Mouse (Mus musculus) megakaryocyte, embryonic 14.5 days (primary cell): ENCODE measurements around the gene 4930579F01Rik. TPM values are rescaled to one million over a fixed set of nuclear protein-coding genes. Genes with fewer than 3 reads are reported as not detected.

Experiments
- H3K27me3 ChIP-seq: replicated peaks from 2 replicates; pipeline ENCODE3; 2012; ENCODE audit warnings: inconsistent platforms
- H3K36me3 ChIP-seq: replicated peaks from 2 replicates; pipeline ENCODE3; 2012; ENCODE audit warnings: low read length, inconsistent platforms, mixed read lengths
- H3K4me1 ChIP-seq: 2 replicates; pipeline ENCODE4 v1.6.1; 2012; ENCODE audit warnings: inconsistent platforms
- H3K4me3 ChIP-seq: replicated peaks from 2 replicates; pipeline ENCODE3; 2012; ENCODE audit warnings: moderate library complexity, mild to moderate bottlenecking, inconsistent platforms
- H3K9me3 ChIP-seq: 2 replicates; pipeline ENCODE4 v1.6.1; 2012; ENCODE audit warnings: inconsistent platforms
- FLI1 ChIP-seq: IDR thresholded peaks from 2 replicates; pipeline ENCODE4 v1.6.1; 2012; ENCODE audit warnings: low read length, inconsistent platforms, mixed read lengths
- GATA1 ChIP-seq: IDR thresholded peaks from 3 replicates; pipeline ENCODE4 v1.6.1; 2012; ENCODE audit warnings: mixed read lengths, low read length, inconsistent platforms, borderline replicate concordance
- polyA plus RNA-seq: library from polyadenylated mRNA; stranded (reverse); fragments of >175 nt; gene quantifications from 2 replicates; pipeline ENCODE4 v1.2.3, GENCODE M21; 2012; ENCODE audit warnings: low replicate concordance; ENCODE audit not compliant: insufficient read depth

4930579F01Rik gene
- polyA plus RNA-seq, 1 experiment, result not detected

- TF ChIP-seq FLI1 (no peak), GATA1 (no peak)
- no peaks in the 10 kb centered on the region for H3K4me1 ChIP-seq
- H3K4me3 ChIP-seq, result no peak overlapping the region
- H3K36me3 ChIP-seq, result no peaks in the 10 kb centered on the region
- no peaks in the 10 kb centered on the region for H3K9me3 ChIP-seq
- H3K27me3 ChIP-seq, result no peaks in the 10 kb centered on the region
Measured at GRCm38 (mm10) chr3:138116871-138117270, 76.8 kb downstream of the 4930579F01Rik start.

GRCm38 (mm10) chr3:138114106-138114505, 79.5 kb downstream of the 4930579F01Rik start:
- no peaks in the 10 kb centered on the region for H3K36me3 ChIP-seq
- H3K27me3 ChIP-seq, result peaks cover 3% of the 10 kb centered on the region
- H3K9me3 ChIP-seq, result no peaks in the 10 kb centered on the region
- no peak overlapping the region for H3K4me3 ChIP-seq
- peaks cover 8% of the 10 kb centered on the region; the same call in 1 of the 2 replicates for H3K4me1 ChIP-seq
- TF ChIP-seq FLI1 (no peak), GATA1 (no peak)

Other genes with a start within 250 kb of the 4930579F01Rik start
- 8.0 and 32.0 TPM in 2 replicates for gene Dapp1, start 212.3 kb downstream of the 4930579F01Rik start, polyA plus RNA-seq
- gene 1110002E22Rik, start 128.8 kb downstream of the 4930579F01Rik start, polyA plus RNA-seq, result 0.03 TPM in 1 of 2 replicates, not detected in the other
- not detected in 2 replicates for gene Gm5105, start 126.4 kb downstream of the 4930579F01Rik start, polyA plus RNA-seq
- gene Trmt10a, start 50.4 kb downstream of the 4930579F01Rik start, polyA plus RNA-seq, result 0.78 and 3.1 TPM in 2 replicates
- gene Mttp, start 48.9 kb downstream of the 4930579F01Rik start, polyA plus RNA-seq, result 0.41 TPM in 1 of 2 replicates, not detected in the other
- not detected in 2 replicates for gene Adh7, start 23.9 kb upstream of the 4930579F01Rik start, polyA plus RNA-seq
- gene Adh1, start 67.2 kb upstream of the 4930579F01Rik start, polyA plus RNA-seq, result 0.11 TPM in 1 of 2 replicates, not detected in the other
- gene Adh6a, start 119.5 kb upstream of the 4930579F01Rik start, polyA plus RNA-seq, result not detected in 2 replicates
- not detected in 2 replicates for gene Adh6b, start 147.9 kb upstream of the 4930579F01Rik start, polyA plus RNA-seq
- gene Adh4, start 221.6 kb upstream of the 4930579F01Rik start, polyA plus RNA-seq, result not detected in 2 replicates
- gene Adh5, start 249.3 kb upstream of the 4930579F01Rik start, polyA plus RNA-seq, result 2.5 and 12.6 TPM in 2 replicates